Mouse (Mus musculus) thymus, adult 2 months (tissue): ENCODE measurements around the gene Rnf223. TPM values are rescaled to one million over a fixed set of nuclear protein-coding genes. Genes with fewer than 3 reads are reported as not detected.

Experiments
- DNase-seq: peaks from one replicate; pipeline ENCODE4 v3.0.0; 2021
- H3K27ac ChIP-seq: fragments of 200-500 bp; 2 replicates; pipeline ENCODE4 v1.5.1; 2012; ENCODE audit warnings: low read length, control low read depth; ENCODE audit not compliant: control insufficient read depth, insufficient read depth
- H3K27me3 ChIP-seq: fragments of 200-500 bp; 2 replicates; pipeline ENCODE4 v1.6.1; 2012; ENCODE audit warnings: mild to moderate bottlenecking, low read length, moderate library complexity, mixed read lengths; ENCODE audit not compliant: control insufficient read depth, insufficient read depth
- H3K36me3 ChIP-seq: fragments of 200-500 bp; 2 replicates; pipeline ENCODE4 v1.6.1; 2012; ENCODE audit warnings: mild to moderate bottlenecking, low read length, moderate library complexity; ENCODE audit not compliant: control insufficient read depth, insufficient read depth
- H3K4me1 ChIP-seq: fragments of 200-500 bp; replicated peaks from 2 replicates; pipeline ENCODE4 v1.6.1; 2012; ENCODE audit warnings: low read length; ENCODE audit not compliant: control insufficient read depth, insufficient read depth
- H3K4me3 ChIP-seq: fragments of 200-500 bp; 2 replicates; pipeline ENCODE4 v1.5.1; 2012; ENCODE audit warnings: mild to moderate bottlenecking, low read length, control low read depth, moderate library complexity; ENCODE audit not compliant: control insufficient read depth, insufficient read depth
- CTCF ChIP-seq: fragments of 200-500 bp; IDR thresholded peaks from 2 replicates; pipeline ENCODE4 v1.5.1; 2012; ENCODE audit warnings: mild to moderate bottlenecking, control low read depth, low read length, moderate library complexity, borderline replicate concordance; ENCODE audit not compliant: control insufficient read depth, poor library complexity, insufficient read depth; ENCODE audit errors: extremely low read depth
- POLR2A ChIP-seq: fragments of 200-500 bp; IDR thresholded peaks from 2 replicates; pipeline ENCODE4 v1.6.1; 2012; ENCODE audit warnings: mild to moderate bottlenecking, low read length, control low read depth, moderate library complexity; ENCODE audit not compliant: control insufficient read depth, poor library complexity, insufficient read depth; ENCODE audit errors: extremely low read depth
- WGBS: fragments of 180-500 bp; shearing (Covaris S2); methylation state at CpG from one replicate; pipeline ENCODE4 v1.1.7; 2018; 5-methylcytosine and 5-hydroxymethylcytosine counted together
- polyA plus RNA-seq: library from polyadenylated mRNA; depleted of rRNA; stranded (reverse); fragments of >200 nt; gene quantifications from 2 replicates; pipeline ENCODE4 v1.2.3, GENCODE M21; 2012

Gene Rnf223
- polyA plus RNA-seq, 1 experiment: 3.5 TPM

- peaks cover 2% of the 10 kb centered on the region; the same call in 1 of the 2 replicates for H3K4me1 ChIP-seq
- H3K27ac ChIP-seq: no peak overlapping the region
- 89% methylated on average over 1 of the region's 1 CpGs for WGBS
- H3K4me3 ChIP-seq: no peak overlapping the region
- DNase-seq: no peak
- no peaks in the 10 kb centered on the region for H3K27me3 ChIP-seq
- TF ChIP-seq POLR2A (no peak), CTCF (no peak)
- no peaks in the 10 kb centered on the region for H3K36me3 ChIP-seq
Measured at GRCm38 (mm10) chr4:156091236-156091635, 39.1 kb upstream of the Rnf223 start.

GRCm38 (mm10) chr4:156092765-156093164, 37.5 kb upstream of the Rnf223 start:
- Histone ChIP-seq H3K4me3 (no peak overlapping the region), H3K27ac (no peak overlapping the region), H3K27me3 (no peaks in the 10 kb centered on the region), H3K4me1 (no peaks in the 10 kb centered on the region), H3K36me3 (no peaks in the 10 kb centered on the region)
- TF ChIP-seq POLR2A (no peak), CTCF (no peak)
- 100% methylated on average over 1 of the region's 1 CpGs for WGBS
- no peak for DNase-seq

- Histone ChIP-seq H3K4me1 (no peaks in the 10 kb centered on the region), H3K27me3 (no peaks in the 10 kb centered on the region), H3K27ac (no peak overlapping the region), H3K4me3 (no peak overlapping the region), H3K36me3 (no peaks in the 10 kb centered on the region)
- TF ChIP-seq CTCF (no peak), POLR2A (no peak)
- DNase-seq: no peak
- 95% methylated on average over 5 of the region's 5 CpGs for WGBS
Measured at GRCm38 (mm10) chr4:156093758-156094157, 36.6 kb upstream of the Rnf223 start.

- no peaks in the 10 kb centered on the region for H3K27me3 ChIP-seq
- TF ChIP-seq POLR2A (no peak), CTCF (no peak)
- 96% methylated on average over 1 of the region's 1 CpGs for WGBS
- H3K4me1 ChIP-seq: no peaks in the 10 kb centered on the region
- H3K36me3 ChIP-seq: no peaks in the 10 kb centered on the region
- no peak for DNase-seq
- H3K27ac ChIP-seq: no peak overlapping the region
- H3K4me3 ChIP-seq: no peak overlapping the region
Measured at GRCm38 (mm10) chr4:156096191-156096590, 34.1 kb upstream of the Rnf223 start.

- no peak for TF ChIP-seq CTCF
- no peak for DNase-seq
- H3K4me1 ChIP-seq: no peaks in the 10 kb centered on the region
- WGBS: 91% methylated on average over 9 of the region's 9 CpGs
- H3K4me3 ChIP-seq: no peak overlapping the region
- no peaks in the 10 kb centered on the region for H3K27me3 ChIP-seq
- no peak overlapping the region for H3K27ac ChIP-seq
- no peaks in the 10 kb centered on the region for H3K36me3 ChIP-seq
Measured at GRCm38 (mm10) chr4:156097770-156098366, 32.4 kb upstream of the Rnf223 start.

- TF ChIP-seq CTCF: no peak
- TF ChIP-seq POLR2A: no peak
- H3K27ac ChIP-seq: no peak overlapping the region
- H3K4me1 ChIP-seq: no peaks in the 10 kb centered on the region
- no peaks in the 10 kb centered on the region for H3K27me3 ChIP-seq
- no peaks in the 10 kb centered on the region for H3K36me3 ChIP-seq
- no peak overlapping the region for H3K4me3 ChIP-seq
- DNase-seq: no peak
- 91% methylated on average over 6 of the region's 6 CpGs for WGBS
Measured at GRCm38 (mm10) chr4:156099427-156099826, 30.9 kb upstream of the Rnf223 start.

GRCm38 (mm10) chr4:156100501-156100900, 29.8 kb upstream of the Rnf223 start:
- no peak overlapping the region for H3K27ac ChIP-seq
- no peak for TF ChIP-seq CTCF
- no peak for TF ChIP-seq POLR2A
- no peaks in the 10 kb centered on the region for H3K4me1 ChIP-seq
- H3K27me3 ChIP-seq: no peaks in the 10 kb centered on the region
- H3K4me3 ChIP-seq: no peak overlapping the region
- WGBS: 78% methylated on average over 5 of the region's 5 CpGs
- no peaks in the 10 kb centered on the region for H3K36me3 ChIP-seq
- no peak for DNase-seq
